Mouse (Mus musculus): Measurements from ENCODE around the gene Uggt2. TPM values are rescaled to one million over a fixed set of nuclear protein-coding genes. Genes with fewer than 3 reads are reported as not detected.

Gene Uggt2
- total RNA-seq (2014; rRNA removed), result 24.0 and 31.0 TPM in 2 replicates
- polyA plus RNA-seq (2015; fragmentation: Nextera tagmentation; extraction: Ambion mirVana), result 10.0 and 12.6 TPM in 2 replicates

DNA sequence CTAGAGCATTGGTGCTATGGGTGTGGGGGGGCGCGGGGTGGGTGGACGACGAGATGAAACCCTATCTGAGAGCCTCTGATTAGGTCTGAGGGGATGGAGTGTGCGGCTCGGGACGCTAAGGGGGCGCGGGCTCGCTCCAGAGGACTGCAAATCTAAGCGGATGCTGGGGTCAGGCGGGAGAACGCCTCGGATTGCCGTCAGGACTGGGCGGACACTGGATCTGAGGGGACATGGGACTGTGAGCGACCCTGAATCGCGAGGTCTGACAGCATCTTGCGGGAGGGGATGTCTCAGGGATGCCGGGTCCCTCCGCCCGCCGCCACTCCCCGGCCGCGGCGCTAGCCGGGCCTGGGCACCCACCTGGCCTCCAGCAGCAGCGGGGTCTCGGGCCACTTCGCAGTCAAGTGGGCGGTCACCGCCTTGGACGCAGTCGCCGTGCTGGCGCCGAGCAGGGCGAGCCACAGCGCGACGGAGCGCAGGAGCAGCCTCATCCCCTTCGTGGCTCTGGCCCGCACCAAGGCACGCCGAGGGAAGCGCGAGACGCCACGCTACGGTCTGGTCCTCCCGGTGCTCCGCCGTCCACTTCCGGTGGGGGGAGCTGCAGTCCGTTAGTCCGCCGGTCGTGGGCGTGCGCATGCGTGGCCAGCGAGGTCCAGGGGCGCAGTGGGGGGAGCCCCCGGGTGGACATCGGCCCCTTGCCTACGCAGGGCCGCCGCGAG lies at the start of gene Uggt2:
Gene Uggt2, minus strand, starts transcription at position 580 of the 719 bp plus-strand sequence.
- Histone ChIP-seq H3K9ac (replicated peaks; ENCODE audit: low read length, poor library complexity, severe bottlenecking) (peak within 1 kb of the TSS; percentile 83), H3K4me3 (ENCODE audit: low read depth, low read length) (peak within 1 kb of the TSS; percentile 85), H3K9me3 (ENCODE audit: low read length) (no peaks in the 10 kb centered on the region), H3K36me3 (ENCODE audit: insufficient read depth, low read length) (no peaks in the 10 kb centered on the region), H3K4me1 (ENCODE audit: insufficient read depth, low read length) (peaks cover 7% of the 10 kb centered on the region; the same call in 1 of the 2 replicates), H3K27ac (ENCODE audit: low read depth, low read length) (peak within 1 kb of the TSS; percentile 83), H3K27me3 (ENCODE audit: insufficient read depth, low read length) (no peaks in the 10 kb centered on the region), H3K4me2 (ENCODE audit: low read depth, low read length, poor library complexity, severe bottlenecking) (peak within 1 kb of the TSS; percentile 79)
- WGBS, result under 1% methylated on average over 69 of the region's 72 CpGs
- DNase-seq (ENCODE audit: low spot score) (peak; percentile 92), ATAC-seq (ENCODE audit: low FRiP score) (peak; percentile 96)
- TF ChIP-seq CTCF (IDR thresholded peaks at IDR 0.05), result peak; percentile 77

DNA sequence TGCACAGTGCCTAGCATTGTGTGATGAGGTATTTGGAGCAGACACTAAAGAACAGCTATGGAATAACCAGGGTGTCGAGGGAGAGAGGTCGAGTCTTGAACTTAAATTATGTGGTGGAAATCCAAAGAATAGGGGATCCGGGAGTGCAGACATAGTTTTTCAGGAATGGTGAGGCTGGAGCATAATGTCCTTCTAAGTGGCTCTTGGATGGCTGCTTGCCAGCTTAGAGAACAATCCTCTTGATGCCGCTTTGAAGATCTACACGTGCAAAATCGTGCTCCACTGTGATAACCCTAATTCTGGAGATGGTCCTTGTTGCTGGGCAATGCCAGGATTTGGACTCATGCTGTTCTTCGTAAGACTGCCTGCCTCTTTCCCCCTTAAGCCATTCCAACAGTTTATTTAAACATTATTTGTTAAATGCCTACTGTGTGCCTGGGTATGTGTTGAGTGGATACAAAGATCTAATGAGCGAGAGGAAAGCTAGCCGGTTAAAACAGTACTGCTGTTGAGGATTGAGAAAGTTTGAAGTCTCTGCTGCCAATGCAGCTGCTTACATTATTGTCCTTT lies 40.2 kb upstream of the Uggt2 start:
- Histone ChIP-seq H3K4me3 (ENCODE audit: low read depth, low read length) (peak overlapping the region; percentile 77), H3K36me3 (ENCODE audit: insufficient read depth, low read length) (no peaks in the 10 kb centered on the region), H3K27me3 (ENCODE audit: insufficient read depth, low read length) (peaks cover 8% of the 10 kb centered on the region; the same call in 1 of the 2 replicates), H3K27ac (ENCODE audit: low read depth, low read length) (no peak overlapping the region), H3K4me1 (ENCODE audit: insufficient read depth, low read length) (no peaks in the 10 kb centered on the region), H3K9ac (replicated peaks; ENCODE audit: low read length, poor library complexity, severe bottlenecking) (peak overlapping the region; percentile 57), H3K9me3 (ENCODE audit: low read length) (no peaks in the 10 kb centered on the region), H3K4me2 (ENCODE audit: low read depth, low read length, poor library complexity, severe bottlenecking) (peak overlapping the region; percentile 96)
- no peak for TF ChIP-seq CTCF (IDR thresholded peaks at IDR 0.05)
- ATAC-seq (ENCODE audit: low FRiP score) (no peak), DNase-seq (ENCODE audit: low spot score) (peak; percentile 57)
- 30% methylated on average over 9 of the region's 9 CpGs for WGBS

- H3K9me3 ChIP-seq (ENCODE audit: low read length), result no peaks in the 10 kb centered on the region
- H3K36me3 ChIP-seq (ENCODE audit: insufficient read depth, low read length), result no peaks in the 10 kb centered on the region
- no peak overlapping the region for H3K27ac ChIP-seq (ENCODE audit: low read depth, low read length)
- peak overlapping the region; percentile 57 for H3K9ac ChIP-seq (replicated peaks; ENCODE audit: low read length, poor library complexity, severe bottlenecking)
- under 1% methylated on average over 20 of the region's 20 CpGs for WGBS
- H3K27me3 ChIP-seq (ENCODE audit: insufficient read depth, low read length), result peaks cover 8% of the 10 kb centered on the region; the same call in 1 of the 2 replicates
- peak overlapping the region; percentile 96 for H3K4me2 ChIP-seq (ENCODE audit: low read depth, low read length, poor library complexity, severe bottlenecking)
- H3K4me1 ChIP-seq (ENCODE audit: insufficient read depth, low read length), result no peaks in the 10 kb centered on the region
- DNase-seq (ENCODE audit: low spot score) (no peak), ATAC-seq (ENCODE audit: low FRiP score) (no peak)
- peak overlapping the region; percentile 77 for H3K4me3 ChIP-seq (ENCODE audit: low read depth, low read length)
- no peak for TF ChIP-seq CTCF (IDR thresholded peaks at IDR 0.05)
These were observed 39.5 kb upstream of the Uggt2 start for GRCm38 (mm10) chr14:119138786-119139100.

GRCm38 (mm10) chr14:119137906-119138785 lies 38.9 kb upstream of the Uggt2 start, which contains the start of gene Hs6st3:
Gene Hs6st3, plus strand, starts transcription at chr14:119138341.
- under 1% methylated on average over 68 of the region's 100 CpGs for WGBS
- Histone ChIP-seq H3K4me3 (ENCODE audit: low read depth, low read length) (peak within 1 kb of the TSS; percentile 77), H3K36me3 (ENCODE audit: insufficient read depth, low read length) (no peaks in the 10 kb centered on the region), H3K4me2 (ENCODE audit: low read depth, low read length, poor library complexity, severe bottlenecking) (peak within 1 kb of the TSS; percentile 96), H3K27ac (ENCODE audit: low read depth, low read length) (no peak within 1 kb of the TSS; the same call in 1 of the 2 replicates), H3K27me3 (ENCODE audit: insufficient read depth, low read length) (peaks cover 8% of the 10 kb centered on the region; the same call in 1 of the 2 replicates), H3K9me3 (ENCODE audit: low read length) (no peaks in the 10 kb centered on the region), H3K9ac (replicated peaks; ENCODE audit: low read length, poor library complexity, severe bottlenecking) (peak within 1 kb of the TSS; percentile 57), H3K4me1 (ENCODE audit: insufficient read depth, low read length) (no peaks in the 10 kb centered on the region)
- TF ChIP-seq CTCF (IDR thresholded peaks at IDR 0.05), result no peak
- ATAC-seq (ENCODE audit: low FRiP score) (peak; percentile 32), DNase-seq (ENCODE audit: low spot score) (no peak)

- H3K36me3 ChIP-seq (ENCODE audit: insufficient read depth, low read length), result no peaks in the 10 kb centered on the region
- ATAC-seq (ENCODE audit: low FRiP score), result peak; percentile 85
These were observed 38.3 kb upstream of the Uggt2 start for GRCm38 (mm10) chr14:119137512-119137905.

More at GRCm38 (mm10) chr14:119137512-119137905, 38.3 kb upstream of the Uggt2 start:
- peak; percentile 53 for TF ChIP-seq CTCF (IDR thresholded peaks at IDR 0.05)
- Histone ChIP-seq H3K27ac (ENCODE audit: low read depth, low read length) (no peak overlapping the region; the same call in 1 of the 2 replicates), H3K9ac (replicated peaks; ENCODE audit: low read length, poor library complexity, severe bottlenecking) (peak overlapping the region; percentile 57), H3K4me2 (ENCODE audit: low read depth, low read length, poor library complexity, severe bottlenecking) (peak overlapping the region; percentile 96), H3K27me3 (ENCODE audit: insufficient read depth, low read length) (peaks cover 8% of the 10 kb centered on the region; the same call in 1 of the 2 replicates), H3K9me3 (ENCODE audit: low read length) (no peaks in the 10 kb centered on the region), H3K4me3 (ENCODE audit: low read depth, low read length) (peak overlapping the region; percentile 77), H3K4me1 (ENCODE audit: insufficient read depth, low read length) (no peaks in the 10 kb centered on the region)
- under 1% methylated on average over 38 of the region's 38 CpGs for WGBS
- DNase-seq (ENCODE audit: low spot score), result peak; percentile 84
